Mouse (Mus musculus) lung, embryonic 14.5 days (tissue): Measurements from ENCODE around the gene Dmd. TPM values are rescaled to one million over a fixed set of nuclear protein-coding genes. Genes with fewer than 3 reads are reported as not detected.
A peak's percentile ranks its signal among the peaks of the same experiment; 100 is the strongest.
"Not testable (repeated sequence)": the region's sequence is repeated elsewhere in the genome, so short reads cannot be mapped to it uniquely, and the experiment has no call there.

ENCODE experiments used
- ATAC-seq: fragments of 200-750 bp; cut with Nextera tagmentation; 2 replicates; pipeline ENCODE4 v1.8.0; 2017; ENCODE audit warnings: mild to moderate bottlenecking, moderate TSS enrichment, moderate library complexity; ENCODE audit not compliant: insufficient read depth
- DNase-seq: peaks from one replicate; pipeline ENCODE4 v3.0.0-alpha.2; 2015
- H3K27ac ChIP-seq: fragments of 300-500 bp; sonication (generic); 2 replicates; pipeline ENCODE4 v1.5.1; 2014; ENCODE audit warnings: low read depth, mild to moderate bottlenecking, moderate library complexity
- H3K27me3 ChIP-seq: fragments of 300-500 bp; sonication (generic); 2 replicates; pipeline ENCODE4 v1.6.1; 2014; ENCODE audit warnings: low read length, control low read depth; ENCODE audit not compliant: insufficient read depth
- H3K36me3 ChIP-seq: fragments of 300-500 bp; sonication (generic); 2 replicates; pipeline ENCODE4 v1.6.1; 2014; ENCODE audit warnings: control low read depth; ENCODE audit not compliant: insufficient read depth
- H3K4me1 ChIP-seq: fragments of 300-500 bp; sonication (generic); 2 replicates; pipeline ENCODE4 v1.6.1; 2014; ENCODE audit warnings: antibody characterized with exemption, control low read depth; ENCODE audit not compliant: insufficient read depth
- H3K4me2 ChIP-seq: fragments of 300-500 bp; sonication (generic); 2 replicates; pipeline ENCODE4 v1.6.1; 2014; ENCODE audit warnings: mild to moderate bottlenecking
- H3K4me3 ChIP-seq: fragments of 300-500 bp; sonication (generic); 2 replicates; pipeline ENCODE4 v1.5.1; 2014; ENCODE audit warnings: low read depth, low read length
- H3K9ac ChIP-seq: fragments of 300-500 bp; sonication (generic); 2 replicates; pipeline ENCODE4 v1.6.1; 2014
- H3K9me3 ChIP-seq: fragments of 300-500 bp; sonication (generic); 2 replicates; pipeline ENCODE4 v1.6.1; 2016; ENCODE audit warnings: low read depth, low read length, control low read depth
- CTCF ChIP-seq: IDR thresholded peaks from 2 replicates; pipeline ENCODE4 v1.5.1; 2016; ENCODE audit warnings: antibody characterized with exemption, low read depth
- WGBS: fragments of 180-500 bp; shearing (Covaris S2); extraction: QIAGEN DNeasy Blood & Tissue Kit; methylation state at CpG from one replicate; pipeline ENCODE4 v1.1.7; 2014; 5-methylcytosine and 5-hydroxymethylcytosine counted together
- polyA plus RNA-seq: library from polyadenylated mRNA; unstranded; fragments of >200 nt; fragmentation: Nextera tagmentation; extraction: Ambion mirVana; gene quantifications from 2 replicates; pipeline ENCODE4 v1.2.1, GENCODE M21; 2014

The Dmd gene
- polyA plus RNA-seq, 1 experiment from 2014 or later: 26.6 TPM

GRCm38 (mm10) chrX:83221050-83221449 lies 272.4 kb downstream of the Dmd start:
- WGBS: 58% methylated on average over 1 of the region's 1 CpGs
- no peak for DNase-seq
- Histone ChIP-seq H3K36me3 (no peaks in the 10 kb centered on the region), H3K4me2 (no peak overlapping the region), H3K27me3 (no peaks in the 10 kb centered on the region), H3K4me3 (no peak overlapping the region), H3K4me1 (no peaks in the 10 kb centered on the region), H3K27ac (no peak overlapping the region), H3K9me3 (no peaks in the 10 kb centered on the region), H3K9ac (no peak overlapping the region)
- ATAC-seq: no peak
- no peak for TF ChIP-seq CTCF

GRCm38 (mm10) chrX:83487598-83487997 lies 538.9 kb downstream of the Dmd start, which contains the start of gene Tsga8:
Gene Tsga8 (minus strand): TSS chrX:83487924.
- Histone ChIP-seq H3K9ac (no peak within 1 kb of the TSS), H3K4me2 (no peak within 1 kb of the TSS), H3K9me3 (no peaks in the 10 kb centered on the region), H3K36me3 (no peaks in the 10 kb centered on the region), H3K4me3 (no peak within 1 kb of the TSS), H3K4me1 (no peaks in the 10 kb centered on the region), H3K27me3 (no peaks in the 10 kb centered on the region), H3K27ac (no peak within 1 kb of the TSS)
- TF ChIP-seq CTCF: no peak
- ATAC-seq: no peak
- WGBS: 91% methylated on average over 15 of the region's 15 CpGs
- no peak for DNase-seq

- no peak for TF ChIP-seq CTCF
- 13% methylated on average over 1 of the region's 1 CpGs for WGBS
- Histone ChIP-seq H3K9me3 (no peaks in the 10 kb centered on the region), H3K36me3 (no peaks in the 10 kb centered on the region), H3K4me3 (no peak overlapping the region), H3K4me1 (no peaks in the 10 kb centered on the region), H3K9ac (no peak overlapping the region), H3K27ac (no peak overlapping the region), H3K4me2 (no peak overlapping the region), H3K27me3 (no peaks in the 10 kb centered on the region)
- DNase-seq: peak; percentile 63
- ATAC-seq: peak; percentile 86
Observed at GRCm38 (mm10) chrX:83674998-83675397, 726.3 kb downstream of the Dmd start.

GRCm38 (mm10) chrX:83686547-83686946 lies 737.9 kb downstream of the Dmd start:
- H3K27me3 ChIP-seq: no peaks in the 10 kb centered on the region
- ATAC-seq: no peak
- TF ChIP-seq CTCF: no peak

GRCm38 (mm10) chrX:83740533-83740932 lies 791.9 kb downstream of the Dmd start:
- peak; percentile 51 for TF ChIP-seq CTCF
- peak; percentile 64 for DNase-seq
- no peak for ATAC-seq
- H3K4me1 ChIP-seq: no peaks in the 10 kb centered on the region
- no peak overlapping the region for H3K27ac ChIP-seq
- no peaks in the 10 kb centered on the region for H3K27me3 ChIP-seq
- no peaks in the 10 kb centered on the region for H3K36me3 ChIP-seq
- no peak overlapping the region for H3K4me2 ChIP-seq
- H3K9me3 ChIP-seq: no peaks in the 10 kb centered on the region
- WGBS: 6% methylated on average over 1 of the region's 1 CpGs
- no peak overlapping the region for H3K9ac ChIP-seq
- no peak overlapping the region for H3K4me3 ChIP-seq

More at GRCm38 (mm10) chrX:83686547-83686946, 737.9 kb downstream of the Dmd start:
- Histone ChIP-seq H3K9me3 (no peaks in the 10 kb centered on the region), H3K27ac (no peak overlapping the region), H3K4me1 (no peaks in the 10 kb centered on the region), H3K4me2 (no peak overlapping the region), H3K36me3 (no peaks in the 10 kb centered on the region), H3K9ac (no peak overlapping the region), H3K4me3 (no peak overlapping the region)
- no peak for DNase-seq

GRCm38 (mm10) chrX:83746301-83747008 lies 797.8 kb downstream of the Dmd start:
- ATAC-seq: no peak
- 54% methylated on average over 4 of the region's 4 CpGs for WGBS
- Histone ChIP-seq H3K9ac (no peak overlapping the region), H3K27ac (no peak overlapping the region), H3K36me3 (no peaks in the 10 kb centered on the region), H3K4me1 (no peaks in the 10 kb centered on the region), H3K4me2 (no peak overlapping the region), H3K4me3 (no peak overlapping the region), H3K27me3 (no peaks in the 10 kb centered on the region), H3K9me3 (no peaks in the 10 kb centered on the region)
- DNase-seq: no peak
- no peak for TF ChIP-seq CTCF

- DNase-seq: peak; percentile 58
- H3K9me3 ChIP-seq: no peaks in the 10 kb centered on the region
Observed at GRCm38 (mm10) chrX:83787406-83787805, 838.7 kb downstream of the Dmd start.

GRCm38 (mm10) chrX:83867469-83867868 lies 918.8 kb downstream of the Dmd start:
- not testable (repeated sequence) for H3K9me3 ChIP-seq, H3K27ac ChIP-seq, H3K27me3 ChIP-seq, H3K36me3 ChIP-seq, H3K9ac ChIP-seq, H3K4me3 ChIP-seq, H3K4me1 ChIP-seq, H3K4me2 ChIP-seq, ATAC-seq
- WGBS: 36% methylated on average over 9 of the region's 9 CpGs
- peak; percentile 48 for TF ChIP-seq CTCF
- DNase-seq: peak; percentile 69

More at GRCm38 (mm10) chrX:83787406-83787805, 838.7 kb downstream of the Dmd start:
- Histone ChIP-seq H3K27me3 (no peaks in the 10 kb centered on the region), H3K4me1 (no peaks in the 10 kb centered on the region), H3K27ac (no peak overlapping the region), H3K4me3 (no peak overlapping the region), H3K36me3 (no peaks in the 10 kb centered on the region), H3K9ac (no peak overlapping the region), H3K4me2 (no peak overlapping the region)
- TF ChIP-seq CTCF: 0 out of 2 replicates have a peak, but pooled peaks have one; percentile 10
- no peak for ATAC-seq

- peak; percentile 4 for DNase-seq
- not testable (repeated sequence) for H3K4me1 ChIP-seq
- WGBS: 86% methylated on average over 11 of the region's 11 CpGs
Observed at GRCm38 (mm10) chrX:83875389-83875788, 926.7 kb downstream of the Dmd start.

More at GRCm38 (mm10) chrX:83875389-83875788, 926.7 kb downstream of the Dmd start:
- H3K9me3 ChIP-seq, H3K36me3 ChIP-seq, H3K27me3 ChIP-seq, H3K27ac ChIP-seq, H3K4me3 ChIP-seq, H3K9ac ChIP-seq, ATAC-seq, H3K4me2 ChIP-seq: not testable (repeated sequence)
